Mouse (Mus musculus) c-Kit-positive CD71-positive TER-119-negative erythroid progenitor cells, embryonic 14.5 days (primary cell): ENCODE data around the gene Armc2.
"Not testable (repeated sequence)": the region's sequence is repeated elsewhere in the genome, so short reads cannot be mapped to it uniquely, and the experiment has no call there.

Experiments
- DNase-seq: peaks from one replicate; pipeline ENCODE4 v3.0.0-alpha.2; 2013; ENCODE audit warnings: low read depth

The Armc2 gene

GRCm38 (mm10) chr10:41967915-41968635 is 50.2 kb downstream of the Armc2 start:
- DNase-seq = no peak

GRCm38 (mm10) chr10:41962725-41963124 is 55.5 kb downstream of the Armc2 start:
- DNase-seq = no peak

GRCm38 (mm10) chr10:41959808-41960207 is 58.4 kb downstream of the Armc2 start:
- no peak for DNase-seq

- DNase-seq = no peak
Measured at GRCm38 (mm10) chr10:41958677-41959274, 59.5 kb downstream of the Armc2 start.

- DNase-seq = no peak
Measured at GRCm38 (mm10) chr10:41957421-41958225, 60.6 kb downstream of the Armc2 start.

- no peak for DNase-seq
Measured at GRCm38 (mm10) chr10:41953528-41953864, 64.7 kb downstream of the Armc2 start.

GRCm38 (mm10) chr10:41952850-41953527 is 65.3 kb downstream of the Armc2 start:
- no peak for DNase-seq

- not testable (repeated sequence) for DNase-seq
Measured at GRCm38 (mm10) chr10:41952354-41952753, 65.9 kb downstream of the Armc2 start.

GRCm38 (mm10) chr10:41939090-41939489 is 79.2 kb downstream of the Armc2 start:
- DNase-seq = no peak

- DNase-seq = no peak
Measured at GRCm38 (mm10) chr10:41937176-41937575, 81.1 kb downstream of the Armc2 start.

- no peak for DNase-seq
Measured at GRCm38 (mm10) chr10:41936100-41936499, 82.1 kb downstream of the Armc2 start.

GRCm38 (mm10) chr10:41935476-41935829 is 82.8 kb downstream of the Armc2 start:
- no peak for DNase-seq

- DNase-seq = no peak
Measured at GRCm38 (mm10) chr10:41934633-41935475, 83.4 kb downstream of the Armc2 start.

- peak; percentile 53 for DNase-seq
Measured at GRCm38 (mm10) chr10:41933536-41933935, 84.7 kb downstream of the Armc2 start.

- no peak for DNase-seq
Measured at GRCm38 (mm10) chr10:41932943-41933342, 85.3 kb downstream of the Armc2 start.

- no peak for DNase-seq
Measured at GRCm38 (mm10) chr10:41931962-41932361, 86.3 kb downstream of the Armc2 start.

GRCm38 (mm10) chr10:41930966-41931365 is 87.3 kb downstream of the Armc2 start:
- DNase-seq = no peak

- DNase-seq = no peak
Measured at GRCm38 (mm10) chr10:41926726-41927125, 91.5 kb downstream of the Armc2 start.

GRCm38 (mm10) chr10:41912290-41912994 is 105.8 kb downstream of the Armc2 start:
- DNase-seq = peak; percentile 89

GRCm38 (mm10) chr10:41908899-41909298 is 109.3 kb downstream of the Armc2 start:
- no peak for DNase-seq

- DNase-seq = no peak
Measured at GRCm38 (mm10) chr10:41907950-41908349, 110.3 kb downstream of the Armc2 start.
